Mouse (Mus musculus): ENCODE results near the gene Limch1.

Limch1 gene

GRCm38 (mm10) chr5:66933134-66933804, 187.6 kb downstream of the Limch1 start:
- no peak for DNase-seq (ENCODE audit: low spot score in 2 of 2)

DNA sequence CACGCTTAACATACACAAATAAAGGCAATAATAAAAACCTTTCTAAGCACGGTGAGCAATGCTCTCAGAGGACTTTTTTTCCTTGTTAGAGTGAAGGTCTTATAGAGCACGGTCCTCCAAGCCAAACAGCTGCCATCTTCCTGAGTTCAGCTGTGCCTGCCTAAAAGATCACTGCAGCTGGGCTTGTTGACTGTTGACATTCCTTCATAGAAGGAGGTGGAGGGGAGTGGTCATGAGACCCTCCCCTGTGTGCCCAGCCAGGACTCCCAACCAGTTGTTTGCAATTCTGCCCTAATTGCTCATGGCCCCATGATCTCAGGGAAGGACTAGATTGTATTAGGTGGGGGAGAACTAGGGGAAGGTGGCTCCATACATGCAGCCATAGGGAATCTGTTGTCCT, 189.0 kb downstream of the Limch1 start:
- DNase-seq (ENCODE audit: low spot score in 2 of 2) = no peak

DNA sequence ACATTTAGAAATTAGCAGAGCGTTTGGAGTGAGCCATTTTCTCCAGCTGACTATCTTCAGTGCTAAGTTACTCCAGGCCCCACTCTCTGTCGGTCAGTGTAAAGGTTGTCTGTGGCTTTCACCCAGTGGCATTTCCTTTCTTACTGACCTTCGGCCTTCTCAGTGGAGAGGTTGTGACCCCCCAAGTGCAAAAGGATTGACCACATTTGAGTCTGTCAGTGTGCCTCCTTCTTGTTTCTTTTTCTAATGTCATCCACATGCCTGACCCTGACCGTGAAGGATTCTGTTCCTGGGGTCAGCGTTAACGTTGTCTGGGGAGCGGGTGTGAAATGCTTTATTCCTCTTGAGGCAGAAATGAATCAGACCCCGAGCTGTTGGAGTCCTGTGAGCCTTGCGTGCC, 191.7 kb downstream of the Limch1 start:
- no peak for DNase-seq (ENCODE audit: low spot score in 2 of 2)

DNA sequence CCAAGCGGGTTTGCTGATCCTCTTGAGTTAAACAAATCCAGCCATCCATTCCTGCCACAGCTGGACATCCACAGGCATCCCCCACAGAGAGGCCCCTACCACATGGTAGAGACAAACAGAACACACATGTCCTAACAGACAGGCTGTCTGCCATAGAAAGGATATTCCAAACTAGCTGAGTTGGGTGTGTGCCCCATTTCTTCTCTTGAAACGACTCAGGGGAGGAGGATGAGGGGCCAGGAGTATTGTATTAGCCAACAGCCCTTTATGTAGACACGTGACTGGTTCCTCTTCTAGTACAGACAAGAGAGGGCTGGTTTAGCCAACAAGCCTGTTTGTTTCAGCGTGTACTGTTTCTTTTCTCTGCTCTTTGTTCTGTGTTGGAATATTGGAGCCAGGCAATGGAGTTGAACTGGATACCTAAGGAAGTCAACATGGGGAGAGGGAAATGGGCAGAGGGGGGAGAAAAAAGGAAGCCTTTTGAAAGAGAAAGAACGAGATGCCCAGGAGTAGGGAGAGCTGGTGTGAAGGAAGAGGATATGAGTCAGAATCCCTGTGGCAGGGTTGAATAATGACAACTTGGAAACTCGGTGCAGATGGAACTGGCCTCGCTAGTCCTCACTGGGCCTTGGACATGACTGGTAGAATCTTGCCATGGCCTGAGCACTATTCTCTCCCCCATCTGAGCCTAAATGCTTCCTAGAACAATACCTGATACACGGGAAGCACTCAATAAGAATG, 196.3 kb downstream of the Limch1 start:
- DNase-seq (ENCODE audit: low spot score in 2 of 2) = no peak

GRCm38 (mm10) chr5:66942922-66943321, 197.3 kb downstream of the Limch1 start:
- no peak for DNase-seq (ENCODE audit: low spot score in 2 of 2)

GRCm38 (mm10) chr5:66943521-66943920, 197.9 kb downstream of the Limch1 start:
- DNase-seq (ENCODE audit: low spot score in 2 of 2) = no peak

DNA sequence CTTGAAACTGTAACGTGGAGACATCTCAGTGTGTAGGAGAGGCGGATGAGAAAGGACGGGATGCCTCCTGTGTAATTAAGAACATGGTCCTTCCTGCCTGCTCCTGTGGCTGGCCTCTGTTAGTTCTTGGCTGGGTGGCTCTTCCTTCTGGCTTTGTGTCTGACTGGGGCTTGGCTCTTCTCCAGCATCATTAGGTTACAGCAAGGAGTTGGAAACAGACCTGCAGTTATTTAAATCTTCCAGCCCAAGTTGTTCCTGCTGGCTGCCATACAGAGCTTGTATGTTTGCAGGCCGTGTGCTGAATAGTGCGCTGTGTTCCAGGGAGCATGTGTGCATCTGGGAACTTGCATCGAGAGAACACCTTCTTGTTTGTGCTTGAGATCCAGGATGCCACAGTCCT, 202.3 kb downstream of the Limch1 start:
- DNase-seq (ENCODE audit: low spot score in 2 of 2) = no peak

GRCm38 (mm10) chr5:66949098-66949692, 203.6 kb downstream of the Limch1 start:
- no peak for DNase-seq (ENCODE audit: low spot score in 2 of 2)

DNA sequence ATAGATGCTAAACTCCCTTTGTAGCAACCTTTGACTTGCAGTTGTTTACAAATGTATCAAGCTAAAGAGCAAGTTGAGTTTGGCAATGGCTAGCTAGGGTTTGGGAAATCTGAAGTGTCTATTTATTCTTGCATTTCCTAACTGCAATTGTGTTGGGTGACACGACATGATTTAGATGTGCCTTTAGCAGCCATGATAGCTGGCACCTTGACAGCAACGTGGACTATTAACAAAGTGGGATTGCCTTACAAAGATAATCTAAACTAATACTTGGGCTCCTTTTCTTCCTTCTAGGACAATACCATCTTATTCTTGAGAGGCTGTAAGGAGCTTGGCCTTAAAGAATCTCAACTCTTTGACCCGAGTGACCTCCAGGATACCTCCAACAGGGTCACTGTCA, 207.7 kb downstream of the Limch1 start:
- no peak for DNase-seq (ENCODE audit: low spot score in 2 of 2)

DNA sequence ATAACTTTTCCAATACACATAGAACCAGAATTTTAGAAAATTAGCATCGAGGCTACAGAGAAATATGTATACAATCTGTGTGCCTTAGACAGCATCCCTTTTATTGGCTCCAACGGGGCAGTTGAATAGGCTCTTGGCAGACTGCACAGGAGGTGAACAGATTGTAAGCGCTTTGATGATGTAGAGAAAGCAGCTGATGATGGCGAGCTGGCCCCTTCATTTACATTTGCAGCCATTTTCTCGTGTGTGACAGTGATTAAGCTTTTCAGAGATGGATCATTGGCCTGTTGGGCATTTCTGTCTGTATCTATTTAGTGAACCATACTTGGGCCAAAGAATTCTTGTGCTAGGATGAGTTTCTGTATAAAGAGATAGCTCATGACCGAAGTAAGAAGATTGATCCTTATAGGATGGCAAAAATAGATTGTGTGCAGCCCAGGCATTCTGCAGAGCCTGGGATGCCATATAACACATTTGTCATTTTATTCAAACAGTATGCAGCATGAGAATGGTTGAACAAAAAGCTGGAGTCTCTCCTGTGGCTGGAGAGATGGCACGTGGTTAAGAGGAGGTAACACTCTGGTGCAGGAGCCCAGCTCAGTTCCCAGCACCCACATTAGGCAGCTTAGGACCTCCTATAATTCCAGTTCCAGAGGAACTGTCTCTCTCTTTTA, 208.5 kb downstream of the Limch1 start:
- no peak for DNase-seq (ENCODE audit: low spot score in 2 of 2)

DNA sequence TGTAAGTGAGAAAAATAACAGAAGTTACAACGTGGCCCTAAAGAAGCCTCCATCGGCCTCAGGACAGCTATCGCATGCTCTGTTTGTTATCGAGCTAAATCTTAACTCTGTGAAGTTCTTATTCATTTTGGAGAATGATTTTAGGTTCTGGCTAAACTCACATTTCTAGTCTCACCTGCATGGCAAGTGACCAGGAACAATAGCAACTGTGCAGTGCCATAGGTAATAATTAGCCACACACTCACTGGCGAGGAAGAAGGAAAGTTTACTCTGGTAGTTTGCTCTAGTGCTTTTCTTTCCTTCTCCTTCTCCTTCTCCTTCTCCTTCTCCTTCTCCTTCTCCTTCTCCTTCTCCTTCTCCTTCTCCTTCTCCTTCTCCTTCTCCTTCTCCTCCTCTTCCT, 209.6 kb downstream of the Limch1 start:
- no peak for DNase-seq (ENCODE audit: low spot score in 2 of 2)

DNA sequence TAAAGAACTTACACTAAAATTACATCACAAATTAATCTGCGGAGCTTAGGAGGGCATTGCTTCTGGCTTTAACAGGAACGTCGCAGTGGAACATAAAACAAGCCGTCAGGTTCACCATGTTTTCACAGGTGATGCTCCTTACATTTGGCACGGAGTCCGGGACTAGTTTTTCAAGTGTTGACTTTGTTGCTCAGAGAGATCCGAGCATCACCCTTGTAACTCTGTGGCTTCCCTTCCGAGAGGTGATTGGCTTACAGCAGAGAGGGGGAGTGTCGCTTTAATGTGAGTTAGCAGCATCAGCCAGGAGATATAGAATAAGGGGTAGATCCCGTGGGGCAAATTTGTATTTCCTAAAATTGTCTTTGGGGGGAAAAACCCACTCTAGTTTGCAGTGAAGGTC, 212.0 kb downstream of the Limch1 start:
- DNase-seq (ENCODE audit: low spot score in 2 of 2) = no peak

DNA sequence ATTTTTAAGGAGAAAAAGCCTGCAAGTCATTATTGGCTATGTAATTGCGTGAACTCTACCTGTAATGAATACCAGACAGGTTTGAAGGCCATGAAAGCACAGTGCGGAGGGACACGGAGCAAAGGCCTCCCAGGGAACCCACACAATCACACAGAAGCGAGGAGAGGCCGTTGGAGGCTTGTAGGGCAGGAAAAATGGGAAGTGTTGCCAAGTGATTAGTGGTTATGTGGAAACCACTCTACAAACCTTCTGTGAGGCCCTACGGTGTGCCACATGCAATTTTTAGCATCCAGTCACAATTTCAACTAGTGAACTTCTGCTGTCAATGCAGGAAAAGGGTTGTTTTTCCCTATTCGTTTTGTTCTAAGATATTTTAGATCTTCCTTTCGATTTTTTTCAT, 212.5 kb downstream of the Limch1 start:
- DNase-seq (ENCODE audit: low spot score in 2 of 2) = no peak

DNA sequence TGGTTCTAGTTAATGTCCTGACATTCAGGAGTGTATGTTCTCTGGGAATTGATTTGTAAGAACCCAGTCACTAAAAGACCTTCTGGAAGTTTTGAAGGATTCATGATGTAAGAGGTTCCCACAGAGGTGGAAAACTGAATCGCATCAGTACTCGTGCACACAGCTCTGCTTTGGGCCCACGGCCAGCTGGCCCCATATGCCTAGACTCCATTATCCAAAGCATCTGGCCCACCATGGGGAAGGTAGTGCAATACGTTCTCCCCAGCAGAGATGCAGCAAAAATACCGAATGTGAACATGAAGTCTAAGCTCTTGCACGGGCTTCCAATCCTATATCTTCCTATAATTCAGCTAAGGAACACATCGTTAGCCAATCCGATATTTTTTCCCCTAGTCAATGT, 214.3 kb downstream of the Limch1 start:
- DNase-seq (ENCODE audit: low spot score in 2 of 2) = no peak

GRCm38 (mm10) chr5:66965442-66965841, 219.8 kb downstream of the Limch1 start:
- no peak for DNase-seq (ENCODE audit: low spot score in 2 of 2)

DNA sequence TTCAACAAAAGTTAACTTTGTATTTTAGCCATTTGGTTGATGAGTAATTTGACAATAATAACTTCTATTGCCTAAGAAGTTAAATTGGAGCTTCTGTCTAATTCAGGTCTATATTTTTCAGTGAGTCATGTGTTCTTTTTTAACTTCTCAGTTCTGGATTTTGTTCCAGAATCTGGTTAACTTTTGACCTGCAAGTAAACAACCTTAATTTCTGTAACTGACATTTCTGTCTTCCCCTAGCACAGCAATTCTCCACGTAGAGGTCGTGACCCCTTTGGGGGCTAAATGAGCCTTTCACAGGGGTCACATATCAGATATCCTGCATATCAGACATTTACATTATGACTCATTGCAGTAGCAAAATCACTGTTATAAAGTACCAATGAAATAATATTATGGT, 221.5 kb downstream of the Limch1 start:
- no peak for DNase-seq (ENCODE audit: low spot score in 2 of 2)

GRCm38 (mm10) chr5:66967646-66968045, 222.0 kb downstream of the Limch1 start:
- no peak for DNase-seq (ENCODE audit: low spot score in 2 of 2)

- no peak for DNase-seq (ENCODE audit: low spot score in 2 of 2)
These were observed 222.6 kb downstream of the Limch1 start for GRCm38 (mm10) chr5:66968059-66968833.

DNA sequence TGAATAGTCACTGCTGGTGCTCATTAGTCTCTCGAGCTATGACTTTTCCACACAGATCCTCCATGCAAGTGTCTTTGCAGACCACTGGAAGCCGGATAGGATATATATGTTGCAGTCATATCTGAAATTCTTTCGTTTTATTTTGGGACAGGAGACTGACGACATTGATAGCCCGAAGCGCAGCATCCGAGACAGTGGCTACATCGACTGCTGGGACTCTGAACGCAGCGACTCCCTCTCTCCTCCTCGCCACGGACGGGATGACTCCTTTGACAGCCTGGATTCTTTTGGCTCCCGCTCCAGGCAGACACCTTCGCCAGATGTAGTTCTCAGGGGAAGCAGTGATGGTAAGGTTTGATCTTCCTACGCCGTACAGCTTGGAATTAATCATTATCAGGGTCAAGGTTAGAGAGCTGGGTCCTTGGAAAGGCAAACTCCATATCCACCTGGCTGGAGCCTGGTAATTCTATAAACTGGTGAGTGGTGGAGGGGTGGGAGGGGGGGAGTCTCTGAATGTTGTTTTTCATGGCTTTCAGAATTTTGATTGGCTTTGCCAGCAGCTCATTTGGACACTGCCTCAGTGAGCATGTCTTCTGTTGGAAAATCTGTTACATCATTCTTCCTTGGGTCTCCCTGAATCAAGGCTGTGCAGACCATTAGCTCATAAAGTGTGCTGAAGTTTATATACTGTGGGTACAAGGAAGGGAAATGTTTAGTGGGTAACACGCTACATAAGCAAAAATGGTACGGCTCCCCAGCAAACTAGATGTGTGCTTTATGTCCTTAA, 223.5 kb downstream of the Limch1 start:
- DNase-seq (ENCODE audit: low spot score in 2 of 2) = no peak

DNA sequence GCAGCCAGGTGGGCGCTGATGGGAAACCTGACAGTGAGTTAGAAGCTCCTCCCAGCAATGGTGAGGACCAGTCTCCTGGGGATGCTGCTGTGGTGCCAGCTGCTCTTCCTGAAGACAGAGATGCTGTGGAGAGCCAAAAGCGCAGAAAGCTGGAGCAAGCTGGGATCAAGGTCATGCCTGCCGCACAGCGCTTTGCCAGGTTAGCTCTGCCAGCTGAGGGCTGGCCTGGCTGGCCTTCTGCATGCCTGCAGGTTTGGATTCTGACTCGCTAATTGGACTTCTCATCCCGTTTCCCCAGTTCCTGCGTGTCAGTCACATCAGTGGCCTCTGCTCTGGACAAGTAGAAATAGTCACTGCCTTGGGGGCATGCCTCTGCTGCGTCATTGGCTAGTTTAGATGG, 230.0 kb downstream of the Limch1 start:
- no peak for DNase-seq (ENCODE audit: low spot score in 2 of 2)

Data from natural killer cell, adult 2 months (primary cell).